Mouse (Mus musculus): Measurements from ENCODE around the gene Iqsec1. TPM values are rescaled to one million over a fixed set of nuclear protein-coding genes. Genes with fewer than 3 reads are reported as not detected.

Iqsec1 gene
- polyA plus RNA-seq, 1 experiment = 124 TPM

DNA sequence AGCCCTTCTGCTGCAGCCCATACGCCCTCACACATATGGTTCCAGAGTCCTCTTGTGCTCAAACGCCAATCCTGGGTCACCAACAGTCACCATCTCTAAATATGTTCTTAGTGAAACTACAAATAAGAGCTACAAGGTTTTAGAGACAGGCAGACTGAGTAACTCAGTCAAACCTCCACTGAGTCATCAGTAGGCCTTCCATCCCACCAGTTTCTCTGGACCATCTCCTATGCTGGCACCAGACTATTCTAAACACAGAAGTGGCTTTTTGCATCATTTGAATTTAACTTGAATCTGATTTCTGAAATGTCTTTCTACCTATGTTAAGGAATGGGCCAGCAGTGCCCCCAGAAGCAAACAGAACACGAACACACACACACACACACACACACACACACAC lies 120.5 kb downstream of the Iqsec1 start:
- TF ChIP-seq POLR2A (IDR thresholded peaks at IDR 0.05; ENCODE audit: control insufficient read depth, extremely low read depth, insufficient read depth, low read length, poor library complexity) = no peak
- no peak for TF ChIP-seq CTCF (IDR thresholded peaks at IDR 0.05; ENCODE audit: borderline replicate concordance, control insufficient read depth, extremely low read depth, insufficient read depth, low read length, poor library complexity)
- Histone ChIP-seq H3K27me3 (ENCODE audit: control insufficient read depth, insufficient read depth, low read length) (no peaks in the 10 kb centered on the region), H3K4me1 (replicated peaks; ENCODE audit: control insufficient read depth, insufficient read depth, low read length) (no peaks in the 10 kb centered on the region), H3K4me3 (ENCODE audit: control insufficient read depth, insufficient read depth, low read length) (no peak overlapping the region), H3K36me3 (ENCODE audit: control insufficient read depth, insufficient read depth, low read length) (no peaks in the 10 kb centered on the region), H3K27ac (ENCODE audit: control insufficient read depth, insufficient read depth, low read length) (no peak overlapping the region)
- no peak for DNase-seq
- WGBS = 87% methylated on average over 3 of the region's 3 CpGs

DNA sequence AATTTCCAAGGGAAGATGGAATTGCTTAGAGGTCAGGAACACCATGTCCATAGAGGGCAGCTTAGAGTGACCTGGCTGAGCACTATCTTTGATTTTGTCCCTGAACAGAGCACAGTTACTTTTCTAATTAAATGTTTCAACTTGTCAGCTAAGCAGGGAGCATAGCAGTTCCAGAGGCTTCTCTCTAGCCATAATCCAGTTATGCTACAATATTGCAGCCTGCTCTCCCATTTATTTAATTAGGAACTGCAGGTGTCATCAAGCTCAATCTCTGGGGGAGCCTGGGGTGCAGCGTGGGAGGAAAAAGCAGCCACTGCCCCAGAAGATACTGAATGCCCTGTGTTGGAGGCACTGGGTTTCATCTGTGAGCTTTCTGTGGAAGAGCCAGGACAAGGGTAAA lies 127.1 kb downstream of the Iqsec1 start:
- TF ChIP-seq POLR2A (IDR thresholded peaks at IDR 0.05; ENCODE audit: control insufficient read depth, extremely low read depth, insufficient read depth, low read length, poor library complexity) (no peak), CTCF (IDR thresholded peaks at IDR 0.05; ENCODE audit: borderline replicate concordance, control insufficient read depth, extremely low read depth, insufficient read depth, low read length, poor library complexity) (no peak)
- no peaks in the 10 kb centered on the region for H3K36me3 ChIP-seq (ENCODE audit: control insufficient read depth, insufficient read depth, low read length)
- H3K27me3 ChIP-seq (ENCODE audit: control insufficient read depth, insufficient read depth, low read length) = no peaks in the 10 kb centered on the region
- no peak overlapping the region for H3K27ac ChIP-seq (ENCODE audit: control insufficient read depth, insufficient read depth, low read length)
- no peak for DNase-seq
- no peaks in the 10 kb centered on the region for H3K4me1 ChIP-seq (replicated peaks; ENCODE audit: control insufficient read depth, insufficient read depth, low read length)
- H3K4me3 ChIP-seq (ENCODE audit: control insufficient read depth, insufficient read depth, low read length) = no peak overlapping the region
- WGBS = 84% methylated on average over 1 of the region's 1 CpGs

DNA sequence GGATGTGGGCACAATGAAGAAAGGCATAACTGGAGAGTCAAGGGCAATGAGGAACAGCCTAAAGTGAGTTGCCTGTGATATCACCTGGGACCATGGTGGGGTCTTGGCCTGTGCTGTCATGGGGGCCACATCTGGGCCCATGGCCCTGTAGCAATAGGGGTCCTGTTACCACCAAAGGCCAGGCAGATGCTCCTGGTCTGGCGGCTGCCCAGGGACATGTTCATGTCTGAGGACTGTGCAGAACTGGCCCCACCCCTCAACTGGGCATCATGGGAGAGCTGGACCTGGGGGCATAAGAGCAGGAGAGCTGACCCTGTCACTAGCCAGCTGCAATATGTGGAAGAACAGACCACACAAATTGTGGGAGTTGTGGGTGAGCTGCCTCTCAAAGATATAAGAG lies 130.6 kb downstream of the Iqsec1 start:
- Histone ChIP-seq H3K27me3 (ENCODE audit: control insufficient read depth, insufficient read depth, low read length) (no peaks in the 10 kb centered on the region), H3K36me3 (ENCODE audit: control insufficient read depth, insufficient read depth, low read length) (no peaks in the 10 kb centered on the region), H3K4me3 (ENCODE audit: control insufficient read depth, insufficient read depth, low read length) (no peak overlapping the region), H3K4me1 (replicated peaks; ENCODE audit: control insufficient read depth, insufficient read depth, low read length) (no peaks in the 10 kb centered on the region), H3K27ac (ENCODE audit: control insufficient read depth, insufficient read depth, low read length) (no peak overlapping the region)
- DNase-seq = no peak
- 96% methylated on average over 1 of the region's 1 CpGs for WGBS
- TF ChIP-seq POLR2A (IDR thresholded peaks at IDR 0.05; ENCODE audit: control insufficient read depth, extremely low read depth, insufficient read depth, low read length, poor library complexity) = no peak
- TF ChIP-seq CTCF (IDR thresholded peaks at IDR 0.05; ENCODE audit: borderline replicate concordance, control insufficient read depth, extremely low read depth, insufficient read depth, low read length, poor library complexity) = no peak

- H3K36me3 ChIP-seq (ENCODE audit: control insufficient read depth, insufficient read depth, low read length) = no peaks in the 10 kb centered on the region
- 26% methylated on average over 2 of the region's 2 CpGs for WGBS
- H3K4me1 ChIP-seq (replicated peaks; ENCODE audit: control insufficient read depth, insufficient read depth, low read length) = no peaks in the 10 kb centered on the region
- no peak for DNase-seq
- H3K4me3 ChIP-seq (ENCODE audit: control insufficient read depth, insufficient read depth, low read length) = no peak overlapping the region
- TF ChIP-seq POLR2A (IDR thresholded peaks at IDR 0.05; ENCODE audit: control insufficient read depth, extremely low read depth, insufficient read depth, low read length, poor library complexity) (no peak), CTCF (IDR thresholded peaks at IDR 0.05; ENCODE audit: borderline replicate concordance, control insufficient read depth, extremely low read depth, insufficient read depth, low read length, poor library complexity) (no peak)
- no peaks in the 10 kb centered on the region for H3K27me3 ChIP-seq (ENCODE audit: control insufficient read depth, insufficient read depth, low read length)
- no peak overlapping the region for H3K27ac ChIP-seq (ENCODE audit: control insufficient read depth, insufficient read depth, low read length)
These were observed 136.1 kb downstream of the Iqsec1 start for GRCm38 (mm10) chr6:90852360-90852759.

DNA sequence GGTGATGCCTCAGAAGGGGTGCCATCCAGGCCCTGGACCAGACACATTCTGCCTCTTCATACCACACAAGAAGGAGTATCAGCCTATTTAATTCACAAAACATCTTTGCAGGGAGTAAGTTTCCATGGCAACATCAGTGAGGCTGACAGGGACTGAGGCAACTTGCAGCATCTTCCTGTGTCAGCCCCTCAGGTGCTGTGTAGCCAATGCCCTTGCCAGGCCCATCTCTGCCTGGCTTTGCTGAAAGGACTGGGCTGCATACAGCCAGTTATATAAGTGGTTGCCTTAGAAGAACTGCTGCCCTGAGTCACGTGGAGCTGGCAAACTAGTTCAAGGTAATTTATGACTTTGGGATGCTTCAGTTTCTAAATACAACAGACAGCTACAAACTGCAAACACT lies 140.4 kb downstream of the Iqsec1 start:
- Histone ChIP-seq H3K27me3 (ENCODE audit: control insufficient read depth, insufficient read depth, low read length) (no peaks in the 10 kb centered on the region), H3K36me3 (ENCODE audit: control insufficient read depth, insufficient read depth, low read length) (no peaks in the 10 kb centered on the region), H3K4me3 (ENCODE audit: control insufficient read depth, insufficient read depth, low read length) (no peak overlapping the region), H3K27ac (ENCODE audit: control insufficient read depth, insufficient read depth, low read length) (no peak overlapping the region), H3K4me1 (replicated peaks; ENCODE audit: control insufficient read depth, insufficient read depth, low read length) (no peaks in the 10 kb centered on the region)
- whole genome bisulfite sequencing = 21% methylated on average over 1 of the region's 1 CpGs
- TF ChIP-seq CTCF (IDR thresholded peaks at IDR 0.05; ENCODE audit: borderline replicate concordance, control insufficient read depth, extremely low read depth, insufficient read depth, low read length, poor library complexity) = no peak
- no peak for TF ChIP-seq POLR2A (IDR thresholded peaks at IDR 0.05; ENCODE audit: control insufficient read depth, extremely low read depth, insufficient read depth, low read length, poor library complexity)
- no peak for DNase-seq

- WGBS = 64% methylated on average over 2 of the region's 2 CpGs
- H3K4me1 ChIP-seq (replicated peaks; ENCODE audit: control insufficient read depth, insufficient read depth, low read length) = no peaks in the 10 kb centered on the region
These were observed 141.0 kb downstream of the Iqsec1 start for GRCm38 (mm10) chr6:90847523-90847922.

GRCm38 (mm10) chr6:90839972-90840371 lies 148.5 kb downstream of the Iqsec1 start:
- TF ChIP-seq POLR2A (IDR thresholded peaks at IDR 0.05; ENCODE audit: control insufficient read depth, extremely low read depth, insufficient read depth, low read length, poor library complexity) (no peak), CTCF (IDR thresholded peaks at IDR 0.05; ENCODE audit: borderline replicate concordance, control insufficient read depth, extremely low read depth, insufficient read depth, low read length, poor library complexity) (no peak)
- Histone ChIP-seq H3K36me3 (ENCODE audit: control insufficient read depth, insufficient read depth, low read length) (no peaks in the 10 kb centered on the region), H3K27me3 (ENCODE audit: control insufficient read depth, insufficient read depth, low read length) (no peaks in the 10 kb centered on the region), H3K4me1 (replicated peaks; ENCODE audit: control insufficient read depth, insufficient read depth, low read length) (no peaks in the 10 kb centered on the region), H3K27ac (ENCODE audit: control insufficient read depth, insufficient read depth, low read length) (no peak overlapping the region), H3K4me3 (ENCODE audit: control insufficient read depth, insufficient read depth, low read length) (no peak overlapping the region)
- WGBS = 87% methylated on average over 2 of the region's 2 CpGs
- DNase-seq = no peak

More at GRCm38 (mm10) chr6:90847523-90847922, 141.0 kb downstream of the Iqsec1 start:
- no peak overlapping the region for H3K4me3 ChIP-seq (ENCODE audit: control insufficient read depth, insufficient read depth, low read length)
- TF ChIP-seq POLR2A (IDR thresholded peaks at IDR 0.05; ENCODE audit: control insufficient read depth, extremely low read depth, insufficient read depth, low read length, poor library complexity) (no peak), CTCF (IDR thresholded peaks at IDR 0.05; ENCODE audit: borderline replicate concordance, control insufficient read depth, extremely low read depth, insufficient read depth, low read length, poor library complexity) (no peak)
- H3K27me3 ChIP-seq (ENCODE audit: control insufficient read depth, insufficient read depth, low read length) = no peaks in the 10 kb centered on the region
- H3K36me3 ChIP-seq (ENCODE audit: control insufficient read depth, insufficient read depth, low read length) = no peaks in the 10 kb centered on the region
- DNase-seq = no peak
- no peak overlapping the region for H3K27ac ChIP-seq (ENCODE audit: control insufficient read depth, insufficient read depth, low read length)
